8 mouse cellular contexts compared by ENCODE assay signal in genomic region chr9:46119943-46120441, GRCm38 (mm10).
A peak's percentile ranks its signal among the peaks of the same experiment; 100 is the strongest.
DNase-seq lines count a peak whose midpoint lies in the region; ATAC-seq lines count a peak whose summit lies in the region.

No protein-coding gene starts in this region.

- H3K27ac ChIP-seq in hindbrain, embryonic 16.5 days (ENCODE audit: low read depth, low read length) = peak overlapping the region; percentile 63

- no peak overlapping the region for H3K4me3 ChIP-seq in hindbrain, embryonic 16.5 days (ENCODE audit: low read length)
- H3K4me3 ChIP-seq in megakaryocyte, embryonic 14.5 days (replicated peaks) = peak overlapping the region; percentile 73

- peaks cover 12% of the 10 kb centered on the region for H3K4me1 ChIP-seq in hindbrain, embryonic 16.5 days (ENCODE audit: control insufficient read depth, insufficient read depth, low read depth, low read length)
- peaks cover 90% of the 10 kb centered on the region for H3K4me1 ChIP-seq in megakaryocyte, embryonic 14.5 days

- no peaks in the 10 kb centered on the region for H3K9me3 ChIP-seq in hindbrain, embryonic 16.5 days (ENCODE audit: control insufficient read depth, low read length)
- H3K9me3 ChIP-seq in megakaryocyte, embryonic 14.5 days = peaks cover 3% of the 10 kb centered on the region; the same call in 1 of the 2 replicates

- WGBS in hindbrain, embryonic 16.5 days = 5% methylated on average over 6 of the region's 6 CpGs

- no peak overlapping the region; the same call in 1 of the 2 replicates for H3K4me2 ChIP-seq in hindbrain, embryonic 16.5 days (ENCODE audit: low read length)

- DNase-seq in T-cell, adult 2 months (ENCODE audit: low spot score) = peak; percentile 48
- DNase-seq in cerebellum, postnatal 25 days = peak; percentile 65 to 78
- DNase-seq in gastrocnemius, adult 8-10 months (ENCODE audit: low spot score in 2 of 2) = peak; percentile 68 to 75
- peak; percentile 31 to 87 for DNase-seq in left cerebral cortex, postnatal 10 days (ENCODE audit: extremely low spot score in 1 of 2, low spot score in 2 of 2)
- peak; percentile 71 to 77 for DNase-seq in right cerebral cortex, postnatal 10 days (ENCODE audit: low spot score in 2 of 2)
- DNase-seq in natural killer cell, adult 2 months (ENCODE audit: low spot score in 2 of 2) = no peak

- no peak overlapping the region for H3K9ac ChIP-seq in hindbrain, embryonic 16.5 days (ENCODE audit: low read depth, low read length)

- H3K27me3 ChIP-seq in hindbrain, embryonic 16.5 days (replicated peaks; ENCODE audit: control insufficient read depth, insufficient read depth, low read length) = no peaks in the 10 kb centered on the region
- H3K27me3 ChIP-seq in megakaryocyte, embryonic 14.5 days (replicated peaks) = no peaks in the 10 kb centered on the region

- intact Hi-C loops in left cerebral cortex, postnatal 10 days (cut with DNase I) = no loop called here

- peak; percentile 88 for ATAC-seq in hindbrain, embryonic 16.5 days

- H3K36me3 ChIP-seq in hindbrain, embryonic 16.5 days (ENCODE audit: control insufficient read depth, insufficient read depth, low read length) = 0 out of 2 replicates have a peak, but pooled peaks cover 3% of the 10 kb centered on the region
- peaks cover 64% of the 10 kb centered on the region for H3K36me3 ChIP-seq in megakaryocyte, embryonic 14.5 days (replicated peaks; ENCODE audit: low read length)

Comparison
In these comparisons a context has a peak if more than half of its experiments do, and no peak if none do; other contexts are left out.
1. DNase-seq: peak in T-cell, adult 2 months (single experiment), cerebellum, postnatal 25 days (2 of 2), gastrocnemius, adult 8-10 months (2 of 2), left cerebral cortex, postnatal 10 days (2 of 2) and right cerebral cortex, postnatal 10 days (2 of 2); none in natural killer cell, adult 2 months (0 of 2).